Mouse (Mus musculus) liver, adult 2 months (tissue): ENCODE results near the gene Auts2.

Experiments
- CTCF ChIP-seq: fragments of 200-500 bp; IDR thresholded peaks from 2 replicates; pipeline ENCODE4 v1.5.1; 2011; ENCODE audit warnings: low read depth, low read length, control low read depth
- POLR2A ChIP-seq: fragments of 200-500 bp; IDR thresholded peaks from 2 replicates; pipeline ENCODE4 v1.6.1; 2011; ENCODE audit warnings: low read length, control low read depth; ENCODE audit not compliant: insufficient read depth; ENCODE audit errors: extremely low read depth

DNA sequence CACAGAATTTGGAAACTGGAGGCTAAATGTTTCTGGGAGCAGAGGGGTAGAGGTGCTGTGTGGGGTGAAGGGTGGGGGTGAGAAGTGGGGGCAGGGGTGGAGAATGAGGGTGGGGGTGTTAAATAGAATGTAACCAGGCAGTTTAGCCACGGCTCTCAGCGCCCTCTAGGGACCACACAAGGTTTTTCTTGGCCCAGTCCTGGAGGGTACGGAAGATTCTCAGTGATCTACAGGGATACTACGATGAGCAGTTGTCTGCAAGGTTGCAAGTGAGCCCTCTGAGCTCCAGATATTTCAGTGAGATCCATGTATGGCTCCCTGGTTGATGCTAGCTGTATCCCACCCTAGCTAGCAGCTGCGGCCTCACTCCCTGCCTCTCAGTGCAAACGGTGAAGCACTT lies 1113.6 kb downstream of the Auts2 start:
- TF ChIP-seq CTCF (no peak; the same call in 1 of the 2 replicates), POLR2A (no peak)
